Mouse (Mus musculus) forebrain, embryonic 10.5 days (tissue): ENCODE measurements around the gene Slc25a10. TPM values are rescaled to one million over a fixed set of nuclear protein-coding genes. Genes with fewer than 3 reads are reported as not detected.
A peak's percentile ranks its signal among the peaks of the same experiment; 100 is the strongest.

Experiments used
- DNase-seq: peaks from one replicate; pipeline ENCODE4 v3.0.0-alpha.2; 2017; ENCODE audit warnings: low spot score; ENCODE audit errors: extremely low spot score
- H3K27ac ChIP-seq: fragments of 300-500 bp; sonication (generic); 2 replicates; pipeline ENCODE4 v1.5.1; 2016; ENCODE audit warnings: mild to moderate bottlenecking
- H3K27me3 ChIP-seq: fragments of 300-500 bp; sonication (generic); 2 replicates; pipeline ENCODE4 v1.6.1; 2016; ENCODE audit warnings: mild to moderate bottlenecking; ENCODE audit not compliant: poor library complexity, severe bottlenecking
- H3K36me3 ChIP-seq: fragments of 300-500 bp; sonication (generic); replicated peaks from 2 replicates; pipeline ENCODE4 v1.6.1; 2016; ENCODE audit warnings: mild to moderate bottlenecking, moderate library complexity
- H3K4me1 ChIP-seq: fragments of 300-500 bp; sonication (generic); 2 replicates; pipeline ENCODE4 v1.6.1; 2016
- H3K4me3 ChIP-seq: fragments of 300-500 bp; sonication (generic); 2 replicates; pipeline ENCODE4 v1.5.1; 2016; ENCODE audit warnings: mild to moderate bottlenecking, moderate library complexity
- H3K9me3 ChIP-seq: fragments of 300-500 bp; sonication (generic); 2 replicates; pipeline ENCODE4 v1.6.1; 2016; ENCODE audit warnings: mild to moderate bottlenecking, moderate library complexity
- WGBS: fragments of 180-500 bp; shearing (Covaris S2); methylation state at CpG from one replicate; pipeline ENCODE4 v1.1.7; 2016; 5-methylcytosine and 5-hydroxymethylcytosine counted together
- polyA plus RNA-seq: library from polyadenylated mRNA; unstranded; fragments of >200 nt; fragmentation: Nextera tagmentation; extraction: Ambion mirVana; gene quantifications from 2 replicates; pipeline ENCODE4 v1.2.1, GENCODE M21; 2016

Slc25a10 gene
- 69.3 and 71.6 TPM in 2 replicates for polyA plus RNA-seq

- Histone ChIP-seq H3K4me3 (peak within 1 kb of the TSS; percentile 98), H3K27ac (peak within 1 kb of the TSS; percentile 92), H3K36me3 (peaks cover 67% of the 10 kb centered on the region), H3K27me3 (no peaks in the 10 kb centered on the region), H3K9me3 (no peaks in the 10 kb centered on the region), H3K4me1 (peaks cover 55% of the 10 kb centered on the region)
- DNase-seq, result peak; percentile 90
- 0% methylated on average over 35 of the region's 35 CpGs for WGBS
Measured at GRCm38 (mm10) chr11:120491317-120492023, at the start of gene Slc25a10. Gene Slc25a10 (plus strand): TSS chr11:120491840.

- H3K36me3 ChIP-seq, result 0 out of 2 replicates have a peak, but pooled peaks cover 3% of the 10 kb centered on the region
- H3K27me3 ChIP-seq, result 0 out of 2 replicates have a peak, but pooled peaks cover 5% of the 10 kb centered on the region
- H3K4me1 ChIP-seq, result peaks cover 3% of the 10 kb centered on the region; the same call in 1 of the 2 replicates
- H3K27ac ChIP-seq, result no peak within 1 kb of the TSS
- H3K9me3 ChIP-seq, result no peaks in the 10 kb centered on the region
- DNase-seq, result no peak
- 91% methylated on average over 3 of the region's 3 CpGs for WGBS
- H3K4me3 ChIP-seq, result no peak within 1 kb of the TSS
Measured at GRCm38 (mm10) chr11:120442344-120442743, 49.3 kb upstream of the Slc25a10 start, which contains the start of gene Tspan10. Gene Tspan10 (plus strand): TSS chr11:120442644.

- no peak overlapping the region for H3K4me3 ChIP-seq
- peaks cover 2% of the 10 kb centered on the region; the same call in 1 of the 2 replicates for H3K4me1 ChIP-seq
Measured at GRCm38 (mm10) chr11:120442765-120443280, 48.8 kb upstream of the Slc25a10 start.

GRCm38 (mm10) chr11:120444106-120444505 lies 47.5 kb upstream of the Slc25a10 start:
- no peak for DNase-seq
- H3K36me3 ChIP-seq, result no peaks in the 10 kb centered on the region
- H3K4me3 ChIP-seq, result peak overlapping the region; percentile 14
- 73% methylated on average over 6 of the region's 6 CpGs for WGBS
- peaks cover 4% of the 10 kb centered on the region; the same call in 1 of the 2 replicates for H3K4me1 ChIP-seq
- H3K27ac ChIP-seq, result no peak overlapping the region
- no peaks in the 10 kb centered on the region for H3K9me3 ChIP-seq
- H3K27me3 ChIP-seq, result 0 out of 2 replicates have a peak, but pooled peaks cover 5% of the 10 kb centered on the region

More at GRCm38 (mm10) chr11:120442765-120443280, 48.8 kb upstream of the Slc25a10 start:
- no peak for DNase-seq
- 92% methylated on average over 3 of the region's 3 CpGs for WGBS
- H3K9me3 ChIP-seq, result no peaks in the 10 kb centered on the region
- H3K36me3 ChIP-seq, result no peaks in the 10 kb centered on the region
- 0 out of 2 replicates have a peak, but pooled peaks cover 5% of the 10 kb centered on the region for H3K27me3 ChIP-seq
- no peak overlapping the region for H3K27ac ChIP-seq

- WGBS, result 91% methylated on average over 3 of the region's 3 CpGs
- 0 out of 2 replicates have a peak, but pooled peaks cover 5% of the 10 kb centered on the region for H3K27me3 ChIP-seq
- H3K27ac ChIP-seq, result no peak overlapping the region
- peaks cover 4% of the 10 kb centered on the region; the same call in 1 of the 2 replicates for H3K4me1 ChIP-seq
- no peak overlapping the region for H3K4me3 ChIP-seq
- H3K36me3 ChIP-seq, result no peaks in the 10 kb centered on the region
- DNase-seq, result no peak
- H3K9me3 ChIP-seq, result no peaks in the 10 kb centered on the region
Measured at GRCm38 (mm10) chr11:120445475-120445874, 46.2 kb upstream of the Slc25a10 start.

GRCm38 (mm10) chr11:120447179-120447578 lies 44.5 kb upstream of the Slc25a10 start:
- Histone ChIP-seq H3K27ac (no peak overlapping the region), H3K4me3 (no peak overlapping the region), H3K9me3 (no peaks in the 10 kb centered on the region), H3K4me1 (peaks cover 4% of the 10 kb centered on the region; the same call in 1 of the 2 replicates), H3K36me3 (no peaks in the 10 kb centered on the region), H3K27me3 (0 out of 2 replicates have a peak, but pooled peaks cover 5% of the 10 kb centered on the region)
- WGBS, result 82% methylated on average over 7 of the region's 7 CpGs
- DNase-seq, result no peak

GRCm38 (mm10) chr11:120452246-120452645 lies 39.4 kb upstream of the Slc25a10 start:
- DNase-seq, result no peak
- Histone ChIP-seq H3K9me3 (no peaks in the 10 kb centered on the region), H3K27me3 (no peaks in the 10 kb centered on the region), H3K27ac (no peak overlapping the region), H3K4me1 (peaks cover 11% of the 10 kb centered on the region), H3K36me3 (peaks cover 15% of the 10 kb centered on the region; the same call in 1 of the 2 replicates), H3K4me3 (no peak overlapping the region)
- whole genome bisulfite sequencing, result 68% methylated on average over 3 of the region's 3 CpGs

GRCm38 (mm10) chr11:120453306-120453705 lies 38.3 kb upstream of the Slc25a10 start, which contains the start of gene Pde6g:
Gene Pde6g (minus strand): TSS chr11:120453500.
- Histone ChIP-seq H3K4me3 (no peak within 1 kb of the TSS; the same call in 1 of the 2 replicates), H3K27me3 (no peaks in the 10 kb centered on the region), H3K27ac (no peak within 1 kb of the TSS), H3K4me1 (peaks cover 18% of the 10 kb centered on the region), H3K36me3 (peaks cover 15% of the 10 kb centered on the region; the same call in 1 of the 2 replicates), H3K9me3 (no peaks in the 10 kb centered on the region)
- no peak for DNase-seq
- 86% methylated on average over 4 of the region's 4 CpGs for WGBS

GRCm38 (mm10) chr11:120454965-120455364 lies 36.7 kb upstream of the Slc25a10 start:
- peaks cover 26% of the 10 kb centered on the region for H3K36me3 ChIP-seq
- DNase-seq, result no peak
- no peak overlapping the region for H3K4me3 ChIP-seq
- WGBS, result 92% methylated on average over 4 of the region's 4 CpGs
- no peaks in the 10 kb centered on the region for H3K27me3 ChIP-seq
- H3K4me1 ChIP-seq, result peaks cover 30% of the 10 kb centered on the region
- no peaks in the 10 kb centered on the region for H3K9me3 ChIP-seq
- H3K27ac ChIP-seq, result no peak overlapping the region

GRCm38 (mm10) chr11:120455413-120455812 lies 36.2 kb upstream of the Slc25a10 start:
- Histone ChIP-seq H3K4me3 (no peak overlapping the region), H3K36me3 (peaks cover 31% of the 10 kb centered on the region), H3K9me3 (no peaks in the 10 kb centered on the region), H3K27me3 (no peaks in the 10 kb centered on the region), H3K4me1 (peaks cover 30% of the 10 kb centered on the region), H3K27ac (no peak overlapping the region)
- 97% methylated on average over 7 of the region's 7 CpGs for WGBS
- no peak for DNase-seq

- DNase-seq, result no peak
- Histone ChIP-seq H3K4me3 (peak overlapping the region; percentile 79), H3K36me3 (peaks cover 50% of the 10 kb centered on the region), H3K27me3 (no peaks in the 10 kb centered on the region), H3K9me3 (no peaks in the 10 kb centered on the region), H3K4me1 (peaks cover 30% of the 10 kb centered on the region), H3K27ac (peak overlapping the region; percentile 92)
- WGBS, result 38% methylated on average over 14 of the region's 14 CpGs
Measured at GRCm38 (mm10) chr11:120457370-120457769, 34.3 kb upstream of the Slc25a10 start.

- Histone ChIP-seq H3K27ac (peak within 1 kb of the TSS; percentile 92), H3K4me1 (peaks cover 30% of the 10 kb centered on the region), H3K36me3 (peaks cover 57% of the 10 kb centered on the region), H3K4me3 (peak within 1 kb of the TSS; percentile 79), H3K27me3 (no peaks in the 10 kb centered on the region), H3K9me3 (no peaks in the 10 kb centered on the region)
- DNase-seq, result peak; percentile 85
- 5% methylated on average over 62 of the region's 62 CpGs for WGBS
Measured at GRCm38 (mm10) chr11:120457772-120458751, 33.6 kb upstream of the Slc25a10 start, which contains the start of the genes Oxld1 and Ccdc137. Gene Oxld1 (minus strand): TSS chr11:120458068. Gene Ccdc137 (plus strand): TSS chr11:120458115.
